Mouse (Mus musculus): Measurements from ENCODE around the gene Bglap2.

GRCm38 (mm10) chr3:88422020-88422720 is 43.7 kb upstream of the Bglap2 start:
- TF ChIP-seq CTCF (IDR thresholded peaks at IDR 0.05; ENCODE audit: low read depth, low read length) (no peak), POLR2A (IDR thresholded peaks at IDR 0.05; ENCODE audit: insufficient read depth, low read length) (no peak), EP300 (IDR thresholded peaks at IDR 0.05; ENCODE audit: insufficient read depth, low read depth, low read length) (no peak)

Data from ES-Bruce4 (cell line).